ENCODE assay signal across 21 mouse cellular contexts in the genomic region with DNA sequence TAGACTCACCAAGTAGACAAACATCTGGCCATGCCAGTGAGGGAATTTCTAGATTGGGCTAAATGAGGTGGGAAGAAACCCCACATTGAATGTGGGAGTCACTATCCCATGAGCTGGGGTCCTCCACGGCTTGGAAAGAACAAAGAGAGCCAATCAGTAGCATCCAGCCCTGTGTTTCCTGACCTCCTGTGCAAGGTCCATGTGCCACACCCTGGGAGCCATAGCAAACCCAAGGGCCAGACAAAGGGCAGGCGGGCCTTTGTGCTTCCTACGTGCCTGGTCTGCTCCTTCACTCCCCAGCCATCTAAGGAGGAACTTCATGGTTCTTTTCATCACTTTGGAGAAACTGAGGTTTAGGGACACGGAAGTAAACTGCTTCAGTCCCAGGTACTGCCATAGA. TPM values are rescaled to one million over a fixed set of nuclear protein-coding genes. Genes with fewer than 3 reads are reported as not detected.
DNase-seq lines count a peak whose midpoint lies in the region; ATAC-seq and TF ChIP-seq lines count a peak whose summit lies in the region.
"Had no signal": no experiment of that assay in that cellular context is flagged by ENCODE, and none has a peak within 500 bp of the region (broad histone marks: within the 10 kb centered on the region; RNA-seq: fewer than 3 reads in every experiment).

No protein-coding gene starts in this region.

- H3K9ac ChIP-seq in CH12.LX (ENCODE audit: insufficient read depth, low read depth): no peak overlapping the region
- no peak overlapping the region for H3K9ac ChIP-seq in intestine, embryonic 15.5 days
- H3K9ac ChIP-seq in intestine, postnatal 0 days (ENCODE audit: low read depth, low read length): no peak overlapping the region
- H3K9ac ChIP-seq: embryonic facial prominence, embryonic 12.5 days; forebrain, embryonic 13.5 days; forebrain, embryonic 15.5 days; forebrain, postnatal 0 days had no signal

- peak overlapping the region; percentile 21; the same call in 1 of the 2 replicates for H3K4me2 ChIP-seq in CH12.LX (ENCODE audit: insufficient read depth, low read depth, poor library complexity, severe bottlenecking)
- no peak overlapping the region for H3K4me2 ChIP-seq in intestine, embryonic 15.5 days (replicated peaks)
- no peak overlapping the region for H3K4me2 ChIP-seq in intestine, postnatal 0 days (replicated peaks; ENCODE audit: low read depth)
- H3K4me2 ChIP-seq: embryonic facial prominence, embryonic 12.5 days; forebrain, embryonic 13.5 days; forebrain, embryonic 15.5 days had no signal

- 76% methylated on average over 4 of the region's 4 CpGs for WGBS in intestine, embryonic 15.5 days
- WGBS in intestine, postnatal 0 days: 42% methylated on average over 4 of the region's 4 CpGs

- no peaks in the 10 kb centered on the region for H3K27me3 ChIP-seq in CH12.LX (replicated peaks)
- no peaks in the 10 kb centered on the region for H3K27me3 ChIP-seq in intestine, embryonic 15.5 days (replicated peaks)
- no peaks in the 10 kb centered on the region for H3K27me3 ChIP-seq in intestine, postnatal 0 days (replicated peaks; ENCODE audit: control insufficient read depth, insufficient read depth, low read length)
- H3K27me3 ChIP-seq: embryonic facial prominence, embryonic 12.5 days; forebrain, embryonic 13.5 days; forebrain, embryonic 15.5 days had no signal

- no peak for TF ChIP-seq EP300 in CH12.LX (IDR thresholded peaks at IDR 0.05; ENCODE audit: low read length)

- H3K4me3 ChIP-seq in CH12.LX (replicated peaks in 1 of 3; ENCODE audit: low read depth in 2 of 3, low read length in 2 of 3, poor library complexity in 1 of 3): no peak overlapping the region
- H3K4me3 ChIP-seq in intestine, embryonic 15.5 days (replicated peaks): no peak overlapping the region
- H3K4me3 ChIP-seq in intestine, postnatal 0 days (ENCODE audit: low read depth, low read length): no peak overlapping the region
- H3K4me3 ChIP-seq: embryonic facial prominence, embryonic 10.5 days; embryonic facial prominence, embryonic 12.5 days; forebrain, embryonic 13.5 days; forebrain, embryonic 15.5 days had no signal

- in situ Hi-C loops in CH12.LX (cut with MboI; ENCODE audit: low pct_ligation_motif_present, low pct_unique_long_range_greater_than_20kb, low sequenced_read_pairs): no loop called here

- no peaks in the 10 kb centered on the region for H3K4me1 ChIP-seq in CH12.LX (ENCODE audit: control insufficient read depth in 1 of 2, insufficient read depth in 2 of 2)
- no peaks in the 10 kb centered on the region for H3K4me1 ChIP-seq in intestine, embryonic 15.5 days (replicated peaks)
- H3K4me1 ChIP-seq in intestine, postnatal 0 days (replicated peaks; ENCODE audit: control insufficient read depth, insufficient read depth, low read length): no peaks in the 10 kb centered on the region
- H3K4me1 ChIP-seq: embryonic facial prominence, embryonic 10.5 days; embryonic facial prominence, embryonic 12.5 days; forebrain, embryonic 13.5 days; forebrain, embryonic 15.5 days had no signal

- peak; percentile 81 for ATAC-seq in intestine, embryonic 15.5 days
- peak; percentile 70 for ATAC-seq in intestine, postnatal 0 days
- ATAC-seq: activated CD4-positive, CD25-positive, alpha-beta regulatory T cell, adult 4 months; forebrain, embryonic 13.5 days; forebrain, embryonic 15.5 days; forebrain, postnatal 0 days; Patski had no signal

- dilution Hi-C loops in CH12.LX (cut with MboI; ENCODE audit: extremely low pct_ligation_motif_present, extremely low pct_unique_long_range_greater_than_20kb, low sequenced_read_pairs): no loop called here

- no peaks in the 10 kb centered on the region for H3K36me3 ChIP-seq in CH12.LX (replicated peaks in 1 of 2; ENCODE audit: control insufficient read depth in 1 of 2, insufficient read depth in 1 of 2, low read length in 1 of 2)
- no peaks in the 10 kb centered on the region for H3K36me3 ChIP-seq in intestine, embryonic 15.5 days
- no peaks in the 10 kb centered on the region for H3K36me3 ChIP-seq in intestine, postnatal 0 days (ENCODE audit: control insufficient read depth, insufficient read depth)
- H3K36me3 ChIP-seq: embryonic facial prominence, embryonic 10.5 days; embryonic facial prominence, embryonic 12.5 days; forebrain, embryonic 15.5 days; G1E had no signal

- H3K79me2 ChIP-seq in CH12.LX (replicated peaks; ENCODE audit: control insufficient read depth, extremely low read depth, insufficient read depth, poor library complexity, severe bottlenecking): no peaks in the 10 kb centered on the region

- H3K9me3 ChIP-seq in CH12.LX (replicated peaks; ENCODE audit: low read length): no peaks in the 10 kb centered on the region
- no peaks in the 10 kb centered on the region for H3K9me3 ChIP-seq in intestine, embryonic 15.5 days
- H3K9me3 ChIP-seq in intestine, postnatal 0 days (ENCODE audit: control insufficient read depth): no peaks in the 10 kb centered on the region
- H3K9me3 ChIP-seq: embryonic facial prominence, embryonic 10.5 days; embryonic facial prominence, embryonic 12.5 days; forebrain, embryonic 13.5 days; forebrain, embryonic 15.5 days; G1E had no signal

- TF ChIP-seq POLR2A in CH12.LX (IDR thresholded peaks at IDR 0.05; ENCODE audit: low read depth, low read length): no peak

- H3K27ac ChIP-seq in CH12.LX (ENCODE audit: insufficient read depth, low read depth): no peak overlapping the region
- no peak overlapping the region for H3K27ac ChIP-seq in intestine, embryonic 15.5 days
- no peak overlapping the region for H3K27ac ChIP-seq in intestine, postnatal 0 days (ENCODE audit: low read depth, low read length)
- H3K27ac ChIP-seq: embryonic facial prominence, embryonic 10.5 days; embryonic facial prominence, embryonic 12.5 days; forebrain, embryonic 13.5 days; forebrain, embryonic 15.5 days had no signal

- no peak for DNase-seq in CH12.LX (ENCODE audit: extremely low read depth)
- DNase-seq in urinary bladder, adult 2 months (ENCODE audit: low spot score): no peak
- no peak for DNase-seq in kidney, postnatal 10 days
- DNase-seq: adrenal gland, adult 8-10 months; adrenal gland, postnatal 14 days; adrenal gland, postnatal 36 days; cerebellum, adult 11-12 months; cerebellum, adult 2 months; cerebellum, adult 9-10 months; cerebellum, postnatal 10 days; cerebellum, postnatal 25 days; forebrain, postnatal 0 days had no signal

- TF ChIP-seq RAD21 in CH12.LX (IDR thresholded peaks at IDR 0.05; ENCODE audit: low read depth, low read length): no peak

- TF ChIP-seq CTCF in CH12.LX (conservative IDR thresholded peaks at IDR 0.05 in 1 of 2, IDR thresholded peaks at IDR 0.05 in 1 of 2; ENCODE audit: low read depth in 2 of 2, low read length in 2 of 2): no peak
- TF ChIP-seq CTCF in intestine, postnatal 0 days (IDR thresholded peaks at IDR 0.05; ENCODE audit: low read depth): no peak

TF ChIP-seq in CH12.LX, 34 proteins besides CTCF, POLR2A, EP300 and RAD21:
- TF ChIP-seq MXI1 (IDR thresholded peaks at IDR 0.05; ENCODE audit: low read depth, low read length) (no peak), NRF1 (IDR thresholded peaks at IDR 0.05; ENCODE audit: low read depth, low read length) (no peak), ETS1 (conservative IDR thresholded peaks at IDR 0.05; ENCODE audit: low read depth, low read length) (no peak), CHD1 (IDR thresholded peaks at IDR 0.05; ENCODE audit: low read depth, low read length) (no peak), KAT2A (IDR thresholded peaks at IDR 0.05; ENCODE audit: insufficient replicate concordance, low read length) (no peak), MAFK (IDR thresholded peaks at IDR 0.05; ENCODE audit: insufficient replicate concordance, low read length) (no peak), MAX (IDR thresholded peaks at IDR 0.05; ENCODE audit: low read length) (no peak), JUND (conservative IDR thresholded peaks at IDR 0.05; ENCODE audit: low read depth, low read length) (no peak), ELF1 (IDR thresholded peaks at IDR 0.05; ENCODE audit: low read depth, low read length) (no peak), MAZ (IDR thresholded peaks at IDR 0.05; ENCODE audit: low read depth, low read length) (no peak), GABPA (IDR thresholded peaks at IDR 0.05; ENCODE audit: insufficient replicate concordance, low read depth, low read length) (no peak)

RNA-seq across cellular contexts. Expression of a gene that starts 38.3 kb away (rescaled TPM):
- total RNA-seq in CH12.LX (2012; rRNA removed): 0.04 TPM in 2 replicates
- total RNA-seq in CH12.LX (2014; rRNA removed): 0.04 and 0.05 TPM in 2 replicates
- 0.06 and 0.18 TPM in 2 replicates for polyA plus RNA-seq in CH12.LX (2012; ENCODE audit: insufficient read length, low read depth)
- 154 and 160 TPM in 2 replicates for polyA plus RNA-seq in intestine, embryonic 15.5 days (2015; fragmentation: Nextera tagmentation; extraction: Ambion mirVana)
- 164 and 186 TPM in 2 replicates for polyA plus RNA-seq in intestine, postnatal 0 days (2015; fragmentation: Nextera tagmentation; extraction: Ambion mirVana)
- polyA plus RNA-seq in urinary bladder, adult 2 months (2012; rRNA removed): 1,679 and 3,228 TPM in 2 replicates
- polyA plus RNA-seq: activated CD4-positive, CD25-positive, alpha-beta regulatory T cell, adult 4 months had no signal

Comparison
In these comparisons a context has a peak if more than half of its experiments do, and no peak if none do; other contexts are left out.
1. RNA of a gene that starts 38.3 kb away (polyA plus RNA-seq): 1,679 to 3,228 TPM in urinary bladder, adult 2 months, 164 to 186 TPM in intestine, postnatal 0 days and 154 to 160 TPM in intestine, embryonic 15.5 days; 0.06 to 0.18 TPM in CH12.LX; every median in the first group is over 100 times any median in the second.